Mouse (Mus musculus) ovary, adult 18-20 months (tissue): ENCODE data around the gene Mast1.

Experiments used
- DNase-seq: peaks from one replicate; pipeline ENCODE4 v3.0.0; 2022; ENCODE audit warnings: low spot score, mixed read lengths

The Mast1 gene

GRCm38 (mm10) chr8:84936962-84937546, at the start of gene Mast1:
TSS of gene Mast1 (minus strand) at chr8:84937359.
- no peak for DNase-seq

GRCm38 (mm10) chr8:84986379-84986945, 49.3 kb upstream of the Mast1 start:
- DNase-seq, result no peak

DNA sequence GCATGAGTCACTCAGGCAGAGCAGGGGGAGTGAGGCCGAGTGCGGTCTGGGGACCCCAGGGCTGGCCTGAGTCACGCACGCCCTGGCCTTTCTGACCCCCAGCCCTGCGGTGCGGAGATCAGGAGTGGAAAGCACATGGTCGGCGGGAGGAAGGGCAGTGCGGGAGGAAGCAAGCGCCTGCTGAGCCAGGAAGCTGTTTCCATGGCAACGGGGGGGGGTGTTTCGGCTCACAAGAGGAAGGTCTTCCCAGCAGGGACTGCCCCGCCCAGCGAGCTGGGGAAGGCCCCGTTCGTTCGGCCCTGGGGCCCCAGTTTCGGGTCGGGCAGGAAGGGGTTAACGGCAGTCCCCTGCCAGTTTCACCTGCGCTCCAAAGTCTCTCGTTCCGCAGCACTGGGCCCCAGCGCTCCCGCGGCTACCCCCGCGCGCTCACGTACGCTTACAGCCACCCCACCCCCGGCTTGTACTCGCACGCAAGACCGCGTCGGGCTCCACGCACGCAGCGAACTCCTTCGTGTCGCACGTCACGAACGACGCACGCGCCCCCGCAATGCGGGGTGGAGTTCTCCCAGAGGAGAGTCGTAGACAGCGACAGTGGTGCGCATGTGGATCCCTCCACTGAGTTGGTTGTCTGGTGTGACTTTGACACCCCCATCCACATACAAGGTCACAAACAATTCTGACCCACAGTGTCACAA, 48.7 kb upstream of the Mast1 start:
- DNase-seq, result peak; percentile 82

DNA sequence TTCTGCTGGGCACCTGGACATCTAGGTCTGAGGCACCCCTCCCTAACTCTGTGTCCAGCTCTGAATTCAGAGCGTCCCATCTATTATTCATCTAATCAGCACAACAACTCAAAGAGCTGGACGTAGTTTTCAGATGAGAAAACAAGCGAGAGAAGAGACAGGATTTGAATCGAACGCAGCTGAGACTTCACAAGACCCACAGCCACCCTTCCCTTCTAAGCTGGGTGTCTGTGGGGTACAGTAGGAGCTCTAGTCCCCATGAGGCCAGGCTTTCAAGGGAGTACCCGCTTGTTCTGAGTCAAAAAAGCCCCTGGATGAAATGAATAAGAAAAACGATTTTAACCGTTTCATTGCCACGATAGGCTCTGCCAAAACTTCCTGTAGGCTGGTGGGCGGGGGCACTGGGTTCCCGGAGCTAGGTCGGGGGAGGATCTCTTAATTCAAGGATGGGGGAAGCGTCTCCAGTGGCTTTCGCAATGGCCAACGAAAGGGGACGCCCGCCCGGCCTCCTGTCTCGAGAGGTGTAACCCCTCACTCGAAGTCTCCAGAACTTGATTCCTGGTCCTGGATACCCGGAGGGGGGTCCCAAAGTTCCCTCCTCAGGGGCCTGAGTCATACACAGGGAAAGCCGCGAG, 48.0 kb upstream of the Mast1 start:
- DNase-seq, result no peak

- no peak for DNase-seq
These were observed 47.3 kb upstream of the Mast1 start for GRCm38 (mm10) chr8:84984294-84985048.

GRCm38 (mm10) chr8:84982499-84983011, 45.4 kb upstream of the Mast1 start:
- no peak for DNase-seq

DNA sequence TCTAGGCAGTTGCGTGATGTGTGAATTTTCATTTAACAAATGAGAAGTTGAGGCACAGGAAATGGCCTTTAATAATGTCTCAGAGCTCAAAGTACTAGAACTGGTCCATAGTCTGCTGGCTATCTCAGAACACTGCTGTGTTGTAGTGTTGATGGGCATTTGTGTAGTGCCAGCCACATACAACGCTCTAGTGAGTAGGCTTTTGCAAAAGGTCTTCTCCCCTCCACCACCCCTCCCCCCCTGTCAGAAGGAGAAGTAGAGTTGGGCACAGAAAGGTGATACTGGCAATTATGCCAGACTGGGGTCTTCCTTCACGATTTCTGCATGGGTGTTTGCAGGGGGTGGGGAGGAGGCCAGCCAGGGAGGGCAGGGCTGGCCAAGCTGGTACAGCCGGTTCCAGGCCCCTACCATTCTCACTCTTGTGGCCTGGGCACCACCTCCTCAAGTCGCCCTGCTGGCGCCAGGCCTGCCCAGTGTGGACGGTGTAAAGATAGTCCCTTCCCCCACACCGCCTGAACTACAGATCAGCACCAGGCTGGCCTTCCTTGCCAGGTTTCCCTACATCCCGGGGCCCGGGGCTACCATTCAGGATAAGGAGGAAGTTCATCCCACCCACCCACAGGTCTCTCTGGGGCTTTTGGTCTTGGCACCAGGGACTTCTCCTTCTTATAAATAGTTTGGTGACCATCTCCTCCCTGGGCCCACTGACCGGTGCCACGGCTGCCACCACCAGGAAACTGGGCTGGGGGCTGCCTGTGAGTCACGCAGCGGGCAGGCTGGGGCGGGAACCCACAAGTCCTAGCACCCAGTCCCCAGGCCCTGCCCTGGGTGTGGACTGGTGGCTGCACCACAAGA, 44.7 kb upstream of the Mast1 start:
- no peak for DNase-seq

DNA sequence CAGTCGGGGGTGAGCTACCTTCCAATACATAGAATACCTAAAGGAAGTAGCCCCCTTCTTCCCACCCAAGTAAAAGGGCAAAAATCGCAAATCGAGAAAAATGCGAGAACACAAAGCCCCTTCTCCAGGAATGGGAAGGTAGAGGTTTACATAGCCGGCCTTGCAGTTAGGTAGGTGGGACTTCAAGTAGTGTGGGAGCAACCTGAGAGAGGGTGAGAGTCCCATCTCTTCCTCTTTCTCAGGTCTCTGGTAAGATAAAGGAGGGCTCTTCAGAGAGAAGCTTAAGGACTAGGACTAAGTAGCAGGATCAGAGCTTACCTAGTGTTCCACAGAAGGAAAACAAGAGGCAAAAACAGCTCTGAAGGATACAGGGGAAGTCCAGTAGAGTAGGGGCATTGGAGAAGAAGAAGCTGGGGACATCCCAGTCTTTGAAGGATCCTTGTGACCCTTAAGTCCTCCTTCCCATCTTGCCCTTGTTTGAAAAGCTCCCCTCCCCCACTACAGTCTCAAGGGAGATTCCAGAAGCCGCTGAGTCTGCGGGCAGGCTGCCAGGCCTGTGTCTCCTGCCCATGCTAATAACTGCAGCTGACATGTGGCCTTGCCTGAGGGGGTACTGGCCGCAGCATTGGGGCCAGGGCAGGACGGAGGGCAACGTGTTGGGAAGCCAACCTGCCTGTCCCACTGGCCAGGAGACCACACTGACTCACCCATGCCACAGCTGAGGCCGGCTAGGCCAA, 43.6 kb upstream of the Mast1 start:
- DNase-seq, result peak; percentile 72

DNA sequence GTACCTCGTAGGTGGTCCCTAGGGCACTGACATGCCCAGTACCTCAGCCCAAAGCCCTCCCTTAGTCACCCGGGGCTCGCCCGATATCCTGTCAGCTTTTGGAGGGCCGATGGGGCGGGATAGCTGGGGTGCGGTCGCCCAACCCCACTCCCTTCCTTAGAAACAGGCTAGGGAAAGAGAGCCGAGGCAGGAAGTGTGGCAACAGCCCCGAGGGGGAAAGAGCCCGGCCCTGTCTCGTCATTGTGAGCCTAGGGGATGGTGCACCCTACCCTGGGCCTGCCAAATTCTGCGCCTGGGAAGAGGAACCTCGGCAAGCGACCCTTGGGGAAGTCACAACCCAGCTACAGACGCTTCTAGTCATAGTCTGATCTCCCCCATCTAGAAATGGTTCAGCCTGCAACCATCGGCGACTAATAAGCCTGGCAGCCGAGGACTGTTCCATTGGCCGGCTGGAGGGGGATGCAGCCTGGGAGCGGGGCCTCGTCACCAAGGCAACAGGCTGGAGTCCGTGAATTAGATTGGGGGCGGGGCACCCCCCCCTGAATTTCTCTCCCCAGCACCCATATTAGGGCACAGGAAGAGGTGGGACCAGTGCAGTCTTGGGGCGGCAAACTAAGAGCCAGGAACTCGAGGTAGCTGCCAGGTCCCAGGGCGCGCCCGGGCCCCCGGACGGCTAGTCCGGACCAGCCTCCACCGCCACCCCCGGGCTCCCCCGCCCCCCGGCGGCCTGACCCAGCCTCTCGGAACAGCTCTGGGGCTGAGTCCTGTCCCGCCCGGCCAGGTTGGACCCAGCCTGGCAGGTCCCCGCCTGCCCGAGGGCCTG, 42.7 kb upstream of the Mast1 start:
- DNase-seq, result peak; percentile 91

DNA sequence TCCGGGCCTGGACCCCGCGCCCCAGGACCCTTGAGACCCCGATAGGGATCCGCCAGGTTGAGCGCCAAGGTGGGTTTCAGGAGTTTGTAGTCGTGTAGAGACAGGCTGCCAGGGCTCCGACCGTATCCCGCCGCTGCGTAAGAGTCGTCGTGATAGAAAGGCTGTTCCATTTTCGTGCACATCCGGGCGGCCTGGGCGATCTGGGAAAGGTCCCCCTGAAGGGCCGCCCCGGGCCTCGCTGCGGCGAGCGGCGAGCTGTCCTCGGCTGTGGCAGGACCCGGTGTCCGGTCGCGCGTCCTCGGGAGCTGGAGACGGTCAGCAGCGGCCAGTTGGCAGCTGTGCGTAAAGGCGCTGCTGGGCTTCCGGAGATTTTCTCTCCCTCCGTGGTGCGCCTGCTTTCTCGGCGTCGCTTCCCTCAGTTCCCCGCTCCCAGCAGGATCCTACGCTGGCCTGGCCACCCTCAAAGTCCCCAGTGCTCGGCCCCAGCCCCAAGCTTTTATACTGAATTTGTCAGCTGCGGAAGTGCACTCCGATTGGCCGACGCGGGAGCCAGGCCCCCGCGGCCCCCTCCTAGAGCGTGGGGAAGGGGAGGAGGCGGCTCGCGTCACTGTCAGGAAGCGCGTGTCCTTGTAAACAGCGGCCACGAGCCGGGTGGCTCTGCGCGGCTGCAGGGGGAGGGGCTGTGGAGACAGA, 41.2 kb upstream of the Mast1 start, which contains the start of gene Junb:
Junb (minus strand) TSS at position 471 of the 693 bp plus-strand sequence.
- DNase-seq, result peak; percentile 94

DNA sequence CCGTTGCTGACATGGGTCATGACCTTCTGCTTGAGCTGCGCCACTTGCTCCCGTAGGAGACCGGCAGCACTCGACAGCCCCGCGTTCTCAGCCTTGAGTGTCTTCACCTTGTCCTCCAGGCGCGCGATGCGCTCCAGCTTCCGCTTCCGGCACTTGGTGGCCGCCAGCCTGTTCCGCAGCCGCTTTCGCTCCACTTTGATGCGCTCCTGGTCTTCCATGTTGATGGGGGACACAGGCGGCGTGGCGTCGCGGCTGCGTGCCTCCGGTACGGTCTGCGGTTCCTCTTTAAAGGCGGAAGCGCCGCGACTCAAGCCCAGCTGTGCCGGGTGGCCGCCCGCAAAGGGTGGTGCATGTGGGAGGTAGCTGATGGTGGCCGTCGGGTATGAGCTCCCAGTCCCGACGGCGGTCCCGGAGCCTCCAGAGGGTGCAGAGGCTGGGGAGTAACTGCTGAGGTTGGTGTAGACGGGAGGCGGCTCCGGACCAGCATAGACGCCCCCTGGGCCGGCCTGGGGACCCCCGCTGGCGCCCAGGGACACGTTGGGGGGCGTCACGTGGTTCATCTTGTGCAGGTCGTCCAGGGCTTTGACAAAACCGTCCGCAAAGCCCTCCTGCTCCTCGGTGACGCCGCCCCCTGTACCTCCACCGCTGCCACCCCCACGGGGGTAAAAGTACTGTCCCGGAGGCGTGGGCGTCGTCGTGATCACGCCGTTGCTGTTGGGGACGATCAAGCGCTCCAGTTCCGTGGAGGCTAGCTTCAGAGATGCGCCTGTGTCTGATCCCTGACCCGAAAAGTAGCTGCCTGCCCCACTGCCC, 40.5 kb upstream of the Mast1 start:
- DNase-seq, result peak; percentile 38

DNA sequence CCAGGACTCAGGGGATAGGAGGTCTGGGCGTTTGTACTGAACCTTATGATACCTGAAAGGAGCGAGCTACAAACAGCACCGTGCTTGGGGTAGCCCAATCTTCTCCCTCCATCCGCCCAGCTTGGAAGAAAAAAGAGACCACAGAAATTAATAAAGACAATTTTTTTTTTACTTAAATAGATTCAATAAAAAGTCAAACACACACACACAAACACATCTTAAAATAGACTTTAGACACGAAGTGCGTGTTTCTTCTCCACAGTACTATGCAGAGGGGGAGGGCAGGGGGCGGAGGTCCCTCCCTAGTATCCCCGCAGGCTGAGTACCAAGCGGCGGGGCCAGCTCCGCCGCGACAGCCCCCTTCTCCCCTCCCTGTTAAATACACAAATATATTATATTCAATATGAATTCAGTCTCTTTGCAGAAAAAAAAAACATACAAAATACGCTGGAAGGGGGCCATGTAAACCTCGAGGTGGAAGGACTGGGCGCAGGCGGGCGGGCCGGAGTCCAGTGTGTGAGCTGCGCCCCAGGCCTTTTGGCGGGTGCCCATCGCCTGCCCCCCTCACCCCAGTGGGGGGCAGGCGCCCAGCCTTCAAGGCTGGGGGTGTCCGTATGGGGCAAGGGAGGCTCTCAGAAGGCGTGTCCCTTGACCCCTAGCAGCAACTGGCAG, 39.7 kb upstream of the Mast1 start:
- no peak for DNase-seq

DNA sequence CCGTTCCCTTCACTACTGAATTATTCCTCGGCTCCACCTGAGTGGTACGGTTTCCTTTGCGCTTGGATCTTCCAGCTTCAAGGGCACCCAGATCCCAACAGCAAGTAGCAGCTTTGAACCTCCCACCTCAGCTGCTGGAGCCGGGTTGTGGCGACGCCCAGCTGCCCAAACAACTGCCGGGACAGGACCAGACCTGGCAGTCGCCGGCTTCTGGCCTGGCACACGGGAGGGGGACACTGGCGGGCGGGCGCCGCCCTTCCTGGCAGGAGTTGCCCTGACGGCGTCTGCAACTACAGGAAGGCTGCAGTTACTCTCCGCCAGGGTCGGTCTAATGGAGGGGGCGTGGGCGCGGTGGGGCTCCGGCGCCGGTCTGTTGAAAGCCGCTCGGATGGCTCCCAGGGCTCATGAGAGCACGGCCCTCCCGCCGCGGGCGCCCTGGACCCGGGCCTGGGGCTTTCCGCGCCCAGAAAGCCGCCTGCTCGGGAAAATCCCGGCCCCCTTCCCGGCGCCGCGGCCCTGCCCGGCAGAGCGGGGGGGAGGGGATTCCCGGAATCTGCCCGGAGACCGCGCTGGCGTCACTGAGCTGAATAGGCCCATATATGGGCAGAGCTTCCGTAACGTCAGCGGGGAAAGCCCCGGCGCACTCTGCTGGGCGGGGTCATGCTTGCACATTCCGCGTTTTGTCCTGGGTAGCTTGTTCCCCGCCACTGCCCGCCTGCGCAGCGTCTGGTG, 39.0 kb upstream of the Mast1 start:
- DNase-seq, result peak; percentile 92

GRCm38 (mm10) chr8:84975434-84975833, 38.3 kb upstream of the Mast1 start:
- DNase-seq, result no peak

DNA sequence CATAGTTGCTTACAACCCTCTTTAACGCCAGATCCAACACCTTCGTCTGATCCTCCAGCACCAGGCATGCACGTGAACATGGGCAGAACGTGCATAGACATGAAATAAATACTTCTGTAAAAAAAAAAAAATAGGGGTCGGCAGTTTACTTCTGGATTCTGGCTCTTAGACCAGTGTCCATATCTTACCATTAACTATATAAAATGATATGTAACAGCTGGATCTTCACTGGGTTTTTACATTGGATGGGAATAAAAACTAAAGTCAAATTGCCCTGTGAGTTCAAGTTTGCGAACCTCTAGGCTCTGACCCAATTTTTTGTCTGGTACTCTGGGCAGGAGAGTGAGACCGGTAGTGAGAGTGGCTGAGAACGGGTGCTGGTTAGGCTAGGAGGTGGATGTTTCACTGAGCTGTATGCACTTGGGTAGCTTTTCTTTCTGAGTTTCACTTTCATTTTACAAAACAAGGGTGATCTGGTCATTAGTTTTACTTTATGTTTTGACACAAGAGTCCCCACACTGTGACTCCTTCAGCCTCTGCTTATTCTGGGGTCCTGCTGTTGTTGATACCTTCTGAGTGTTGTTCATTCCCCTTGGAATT, 37.5 kb upstream of the Mast1 start:
- DNase-seq, result no peak

GRCm38 (mm10) chr8:84973803-84974542, 36.8 kb upstream of the Mast1 start:
- peak; percentile 59 for DNase-seq
